Mouse (Mus musculus) lung, adult 2 months (tissue): ENCODE measurements around the gene Tceanc.

Experiments used
- CTCF ChIP-seq: fragments of 200-500 bp; IDR thresholded peaks from 2 replicates; pipeline ENCODE4 v1.5.1; 2011; ENCODE audit warnings: mild to moderate bottlenecking, low read length, control low read depth; ENCODE audit not compliant: insufficient read depth
- POLR2A ChIP-seq: fragments of 200-500 bp; IDR thresholded peaks from 2 replicates; pipeline ENCODE4 v1.6.1; 2011; ENCODE audit warnings: low read depth, mild to moderate bottlenecking, control low read depth, low read length, borderline replicate concordance; ENCODE audit errors: extremely low read depth

DNA sequence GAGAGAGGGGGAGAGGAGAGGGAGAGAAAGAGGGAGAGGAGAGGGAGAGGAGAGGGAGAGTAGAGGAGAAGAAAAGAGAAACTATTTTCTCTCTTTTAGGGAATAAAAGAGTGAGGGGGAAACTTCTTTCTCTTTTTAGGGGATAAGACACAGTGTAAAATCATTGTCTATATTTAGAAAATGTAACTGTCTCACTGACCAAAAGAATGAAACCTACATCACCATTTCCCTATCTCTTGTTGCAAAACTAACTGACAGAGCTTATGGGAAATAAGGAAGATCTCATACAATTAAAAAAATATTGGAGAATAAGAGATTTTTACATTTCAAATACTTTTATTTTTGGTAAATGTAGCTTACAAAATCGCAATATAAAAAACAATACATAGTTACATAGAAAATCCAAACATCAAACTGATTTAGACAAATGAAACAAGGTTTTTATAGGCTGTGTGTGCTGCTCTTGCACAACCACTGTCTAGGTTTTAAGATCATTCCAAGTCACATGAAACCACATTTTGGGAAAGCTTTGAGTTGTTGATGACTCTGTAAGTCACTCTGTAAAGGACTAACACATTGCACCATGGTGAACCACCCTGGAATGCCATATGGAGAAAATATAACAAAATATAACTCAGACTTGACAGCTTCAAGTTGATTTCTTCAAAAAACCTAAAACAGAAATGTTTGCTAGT is 18.7 kb downstream of the Tceanc start:
- TF ChIP-seq POLR2A (no peak), CTCF (no peak)
